Mouse (Mus musculus) embryonic facial prominence, embryonic 14.5 days (tissue): ENCODE data around the gene Sppl2b. TPM values are rescaled to one million over a fixed set of nuclear protein-coding genes. Genes with fewer than 3 reads are reported as not detected.

Experiments used
- ATAC-seq: fragments of 200-750 bp; cut with Nextera tagmentation; 2 replicates; pipeline ENCODE4 v1.8.0; 2017; ENCODE audit warnings: low read depth, moderate number of reproducible peaks, moderate TSS enrichment
- DNase-seq: peaks from one replicate; pipeline ENCODE4 v3.0.0-alpha.2; 2015; ENCODE audit warnings: low spot score
- H3K27ac ChIP-seq: fragments of 300-500 bp; sonication (generic); replicated peaks from 2 replicates; pipeline ENCODE4 v1.5.1; 2014; ENCODE audit warnings: low read depth, mild to moderate bottlenecking, low read length, moderate library complexity
- H3K27me3 ChIP-seq: fragments of 300-500 bp; sonication (generic); replicated peaks from 2 replicates; pipeline ENCODE4 v1.6.1; 2014; ENCODE audit warnings: low read length; ENCODE audit not compliant: control insufficient read depth, insufficient read depth
- H3K36me3 ChIP-seq: fragments of 300-500 bp; sonication (generic); 2 replicates; pipeline ENCODE4 v1.6.1; 2014; ENCODE audit warnings: low read length, mixed read lengths; ENCODE audit not compliant: control insufficient read depth, insufficient read depth
- H3K4me1 ChIP-seq: fragments of 300-500 bp; sonication (generic); 2 replicates; pipeline ENCODE4 v1.6.1; 2014; ENCODE audit warnings: antibody characterized with exemption, low read length; ENCODE audit not compliant: control insufficient read depth, insufficient read depth
- H3K4me2 ChIP-seq: fragments of 300-500 bp; sonication (generic); 2 replicates; pipeline ENCODE4 v1.6.1; 2014; ENCODE audit warnings: low read depth, mild to moderate bottlenecking, low read length, moderate library complexity, mixed read lengths
- H3K4me3 ChIP-seq: fragments of 300-500 bp; sonication (generic); 2 replicates; pipeline ENCODE4 v1.5.1; 2014; ENCODE audit warnings: low read depth, mild to moderate bottlenecking, low read length
- H3K9ac ChIP-seq: fragments of 300-500 bp; sonication (generic); 2 replicates; pipeline ENCODE4 v1.6.1; 2014; ENCODE audit warnings: low read depth, mild to moderate bottlenecking, low read length, moderate library complexity, mixed read lengths
- H3K9me3 ChIP-seq: fragments of 300-500 bp; sonication (generic); 2 replicates; pipeline ENCODE4 v1.6.1; 2016; ENCODE audit warnings: low read length; ENCODE audit not compliant: control insufficient read depth
- WGBS: fragments of 180-500 bp; shearing (Covaris S2); extraction: QIAGEN DNeasy Blood & Tissue Kit; methylation state at CpG from one replicate; pipeline ENCODE4 v1.1.7; 2014; 5-methylcytosine and 5-hydroxymethylcytosine counted together
- polyA plus RNA-seq: library from polyadenylated mRNA; unstranded; fragments of >200 nt; fragmentation: Nextera tagmentation; extraction: Ambion mirVana; gene quantifications from 2 replicates; pipeline ENCODE4 v1.2.1, GENCODE M21; 2014

The Sppl2b gene
- polyA plus RNA-seq, 1 experiment from 2014 or later = 37.6 TPM

- H3K9me3 ChIP-seq = no peaks in the 10 kb centered on the region
- no peak overlapping the region for H3K27ac ChIP-seq
- H3K4me2 ChIP-seq = no peak overlapping the region
- no peaks in the 10 kb centered on the region for H3K4me1 ChIP-seq
- peaks cover 16% of the 10 kb centered on the region; the same call in 1 of the 2 replicates for H3K36me3 ChIP-seq
- no peak for DNase-seq
- no peaks in the 10 kb centered on the region for H3K27me3 ChIP-seq
- H3K4me3 ChIP-seq = no peak overlapping the region
- ATAC-seq = no peak
- H3K9ac ChIP-seq = no peak overlapping the region
- WGBS = 80% methylated on average over 1 of the region's 6 CpGs
Observed at GRCm38 (mm10) chr10:80870993-80871392, 15.9 kb downstream of the Sppl2b start.

GRCm38 (mm10) chr10:80871581-80871980 lies 16.5 kb downstream of the Sppl2b start, which contains the start of gene Tmprss9:
Tmprss9 (plus strand) TSS chr10:80871848.
- H3K27ac ChIP-seq = no peak within 1 kb of the TSS
- H3K27me3 ChIP-seq = no peaks in the 10 kb centered on the region
- H3K9me3 ChIP-seq = no peaks in the 10 kb centered on the region
- 28% methylated on average over 9 of the region's 9 CpGs for WGBS
- H3K4me1 ChIP-seq = no peaks in the 10 kb centered on the region
- H3K4me3 ChIP-seq = no peak within 1 kb of the TSS
- peaks cover 12% of the 10 kb centered on the region; the same call in 1 of the 2 replicates for H3K36me3 ChIP-seq
- no peak within 1 kb of the TSS for H3K4me2 ChIP-seq
- DNase-seq (no peak), ATAC-seq (no peak)
- H3K9ac ChIP-seq = no peak within 1 kb of the TSS

GRCm38 (mm10) chr10:80874035-80874434 lies 19.0 kb downstream of the Sppl2b start:
- no peak overlapping the region for H3K9ac ChIP-seq
- no peak for ATAC-seq
- no peak overlapping the region for H3K27ac ChIP-seq
- no peak for DNase-seq
- H3K4me3 ChIP-seq = no peak overlapping the region
- no peaks in the 10 kb centered on the region for H3K9me3 ChIP-seq
- H3K36me3 ChIP-seq = no peaks in the 10 kb centered on the region
- 66% methylated on average over 9 of the region's 9 CpGs for WGBS
- H3K4me2 ChIP-seq = no peak overlapping the region
- H3K27me3 ChIP-seq = no peaks in the 10 kb centered on the region
- H3K4me1 ChIP-seq = no peaks in the 10 kb centered on the region

GRCm38 (mm10) chr10:80876028-80876427 lies 21.0 kb downstream of the Sppl2b start:
- H3K4me3 ChIP-seq = no peak overlapping the region
- 24% methylated on average over 5 of the region's 5 CpGs for WGBS
- no peaks in the 10 kb centered on the region for H3K27me3 ChIP-seq
- no peak overlapping the region for H3K4me2 ChIP-seq
- ATAC-seq (no peak), DNase-seq (peak; percentile 32)
- H3K36me3 ChIP-seq = no peaks in the 10 kb centered on the region
- H3K9me3 ChIP-seq = no peaks in the 10 kb centered on the region
- H3K9ac ChIP-seq = no peak overlapping the region
- no peaks in the 10 kb centered on the region for H3K4me1 ChIP-seq
- no peak overlapping the region for H3K27ac ChIP-seq

GRCm38 (mm10) chr10:80876594-80876993 lies 21.5 kb downstream of the Sppl2b start:
- Histone ChIP-seq H3K9ac (no peak overlapping the region), H3K4me3 (no peak overlapping the region), H3K4me2 (no peak overlapping the region), H3K4me1 (no peaks in the 10 kb centered on the region), H3K27ac (no peak overlapping the region), H3K27me3 (no peaks in the 10 kb centered on the region), H3K36me3 (no peaks in the 10 kb centered on the region), H3K9me3 (no peaks in the 10 kb centered on the region)
- no peak for ATAC-seq
- 28% methylated on average over 3 of the region's 3 CpGs for WGBS
- no peak for DNase-seq

- H3K9ac ChIP-seq = no peak overlapping the region
- WGBS = 17% methylated on average over 5 of the region's 5 CpGs
- H3K4me1 ChIP-seq = no peaks in the 10 kb centered on the region
- H3K36me3 ChIP-seq = no peaks in the 10 kb centered on the region
- no peak overlapping the region for H3K4me3 ChIP-seq
- H3K27me3 ChIP-seq = no peaks in the 10 kb centered on the region
- peak; percentile 67 for DNase-seq
- no peak overlapping the region for H3K4me2 ChIP-seq
- no peak overlapping the region for H3K27ac ChIP-seq
- no peaks in the 10 kb centered on the region for H3K9me3 ChIP-seq
- peak; percentile 41; the same call in 1 of the 2 replicates for ATAC-seq
Observed at GRCm38 (mm10) chr10:80880131-80880641, 25.1 kb downstream of the Sppl2b start.

- no peaks in the 10 kb centered on the region for H3K36me3 ChIP-seq
- no peak for ATAC-seq
- no peak overlapping the region for H3K4me2 ChIP-seq
- no peak for DNase-seq
- no peaks in the 10 kb centered on the region for H3K9me3 ChIP-seq
- H3K27me3 ChIP-seq = no peaks in the 10 kb centered on the region
- whole genome bisulfite sequencing = 76% methylated on average over 2 of the region's 2 CpGs
- H3K4me1 ChIP-seq = no peaks in the 10 kb centered on the region
- no peak overlapping the region for H3K9ac ChIP-seq
- no peak overlapping the region for H3K27ac ChIP-seq
- no peak overlapping the region for H3K4me3 ChIP-seq
Observed at GRCm38 (mm10) chr10:80880901-80881300, 25.8 kb downstream of the Sppl2b start.

- 25% methylated on average over 10 of the region's 10 CpGs for WGBS
- Histone ChIP-seq H3K4me1 (no peaks in the 10 kb centered on the region), H3K4me3 (no peak overlapping the region), H3K27ac (no peak overlapping the region), H3K27me3 (no peaks in the 10 kb centered on the region), H3K4me2 (no peak overlapping the region), H3K36me3 (no peaks in the 10 kb centered on the region), H3K9ac (no peak overlapping the region), H3K9me3 (no peaks in the 10 kb centered on the region)
- peak; percentile 27 for DNase-seq
- ATAC-seq = 0 out of 2 replicates have a peak, but pooled peaks have one; percentile 19
Observed at GRCm38 (mm10) chr10:80881301-80881700, 26.2 kb downstream of the Sppl2b start.

- Histone ChIP-seq H3K36me3 (no peaks in the 10 kb centered on the region), H3K4me2 (no peak overlapping the region), H3K27me3 (0 out of 2 replicates have a peak, but pooled peaks cover 5% of the 10 kb centered on the region), H3K27ac (no peak overlapping the region), H3K4me1 (no peaks in the 10 kb centered on the region), H3K9ac (no peak overlapping the region), H3K9me3 (no peaks in the 10 kb centered on the region), H3K4me3 (no peak overlapping the region)
- no peak for DNase-seq
- ATAC-seq = no peak
- WGBS = 76% methylated on average over 11 of the region's 11 CpGs
Observed at GRCm38 (mm10) chr10:80887181-80887580, 32.1 kb downstream of the Sppl2b start.
